Mouse (Mus musculus): ENCODE measurements at regions not wholly inside any gene's neighbourhood (a gene's known extent, or its start where the extent isn't known, plus 50 kb on each side); places are given as distances from the start of the nearest gene placed in this dataset.

DNA sequence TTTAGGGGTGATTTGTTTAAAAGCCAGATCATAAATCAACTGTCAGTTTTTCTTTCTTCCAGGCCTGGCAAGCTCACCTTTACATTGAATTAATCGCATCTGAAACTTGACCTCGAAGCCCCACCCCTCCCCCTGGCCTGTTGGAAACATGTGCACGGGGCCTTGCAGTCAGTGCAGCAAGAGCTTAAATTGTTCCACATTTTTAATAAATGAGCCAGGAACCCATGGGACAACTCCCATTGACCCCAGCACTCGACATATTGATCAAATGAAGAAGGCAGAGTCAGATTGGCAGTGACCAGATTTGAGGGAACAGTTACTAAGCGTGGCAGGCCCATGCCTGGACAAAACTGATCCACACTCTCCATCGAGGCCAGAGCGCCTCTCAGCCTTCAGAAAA lies 77.2 kb upstream of the Tspan2 start:
- Histone ChIP-seq H3K4me1 (ENCODE audit: control insufficient read depth in 2 of 2, insufficient read depth in 2 of 2, low read length in 2 of 2, poor library complexity in 1 of 2) (no peaks in the 10 kb centered on the region), H3K36me3 (ENCODE audit: control insufficient read depth, insufficient read depth, low read length, poor library complexity, severe bottlenecking) (no peaks in the 10 kb centered on the region), H3K27ac (ENCODE audit: insufficient read depth, low read depth, low read length, poor library complexity, severe bottlenecking) (no peak overlapping the region), H3K9ac (ENCODE audit: insufficient read depth, low read depth, low read length, poor library complexity, severe bottlenecking) (no peak overlapping the region), H3K4me3 (ENCODE audit: insufficient read depth in 1 of 2, low read depth in 1 of 2, low read length in 2 of 2, poor library complexity in 1 of 2, severe bottlenecking in 1 of 2) (no peak overlapping the region), H3K9me3 (ENCODE audit: control insufficient read depth, insufficient read depth, low read depth, low read length) (no peaks in the 10 kb centered on the region)
- DNase-seq (ENCODE audit: low read depth, low spot score): no peak
- in situ Hi-C loops (cut with MboI; ENCODE audit: low sequenced_read_pairs in 2 of 2, unreplicated experiment in 2 of 2): no loop called here
- TF ChIP-seq HCFC1 (IDR thresholded peaks at IDR 0.05; ENCODE audit: borderline replicate concordance, insufficient read depth, low read length): no peak

DNA sequence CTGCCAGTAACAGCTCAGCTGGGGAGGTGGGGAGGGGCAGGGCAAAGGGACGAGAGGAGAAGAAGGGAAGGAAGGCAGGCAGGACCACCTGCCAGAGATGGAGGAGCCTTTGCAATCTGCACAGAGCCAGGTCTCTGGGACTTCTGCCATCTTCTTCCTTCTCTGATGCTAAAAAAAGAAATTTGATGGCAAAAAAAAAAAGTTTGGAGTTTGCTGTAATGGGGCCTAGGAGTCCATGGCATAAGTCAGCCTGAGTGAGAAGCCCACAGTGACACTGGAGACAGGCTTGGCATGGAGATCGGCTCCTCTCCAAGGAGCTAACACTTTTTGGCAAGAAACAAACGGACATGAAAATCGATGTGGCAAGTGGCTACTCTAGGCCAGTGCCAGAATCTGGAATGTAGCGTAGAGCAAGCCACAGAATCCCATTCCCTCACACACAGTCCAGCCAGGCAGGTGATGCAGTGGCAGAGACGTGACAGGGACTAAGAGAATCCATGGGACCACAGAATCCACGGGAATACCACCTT lies 76.7 kb upstream of the Tspan2 start:
- no peaks in the 10 kb centered on the region for H3K4me1 ChIP-seq (ENCODE audit: control insufficient read depth in 2 of 2, insufficient read depth in 2 of 2, low read length in 2 of 2, poor library complexity in 1 of 2)
- H3K4me3 ChIP-seq (ENCODE audit: insufficient read depth in 1 of 2, low read depth in 1 of 2, low read length in 2 of 2, poor library complexity in 1 of 2, severe bottlenecking in 1 of 2): no peak overlapping the region
- H3K27ac ChIP-seq (ENCODE audit: insufficient read depth, low read depth, low read length, poor library complexity, severe bottlenecking): no peak overlapping the region
- DNase-seq (ENCODE audit: low read depth, low spot score): no peak
- no peak overlapping the region for H3K9ac ChIP-seq (ENCODE audit: insufficient read depth, low read depth, low read length, poor library complexity, severe bottlenecking)
- no peaks in the 10 kb centered on the region for H3K36me3 ChIP-seq (ENCODE audit: control insufficient read depth, insufficient read depth, low read length, poor library complexity, severe bottlenecking)
- in situ Hi-C loops (cut with MboI; ENCODE audit: low sequenced_read_pairs in 2 of 2, unreplicated experiment in 2 of 2): no loop called here
- no peaks in the 10 kb centered on the region for H3K9me3 ChIP-seq (ENCODE audit: control insufficient read depth, insufficient read depth, low read depth, low read length)
- no peak for TF ChIP-seq MAFK (IDR thresholded peaks at IDR 0.05; ENCODE audit: insufficient read depth, low read depth, low read length)
- no peak for TF ChIP-seq ZNF384 (IDR thresholded peaks at IDR 0.05; ENCODE audit: low read depth, low read length)
- TF ChIP-seq ZC3H11A (IDR thresholded peaks at IDR 0.05; ENCODE audit: borderline replicate concordance, low read depth, low read length): no peak
- no peak for TF ChIP-seq CHD2 (IDR thresholded peaks at IDR 0.05; ENCODE audit: low read depth, low read length)
- no peak for TF ChIP-seq HCFC1 (IDR thresholded peaks at IDR 0.05; ENCODE audit: borderline replicate concordance, insufficient read depth, low read length)

DNA sequence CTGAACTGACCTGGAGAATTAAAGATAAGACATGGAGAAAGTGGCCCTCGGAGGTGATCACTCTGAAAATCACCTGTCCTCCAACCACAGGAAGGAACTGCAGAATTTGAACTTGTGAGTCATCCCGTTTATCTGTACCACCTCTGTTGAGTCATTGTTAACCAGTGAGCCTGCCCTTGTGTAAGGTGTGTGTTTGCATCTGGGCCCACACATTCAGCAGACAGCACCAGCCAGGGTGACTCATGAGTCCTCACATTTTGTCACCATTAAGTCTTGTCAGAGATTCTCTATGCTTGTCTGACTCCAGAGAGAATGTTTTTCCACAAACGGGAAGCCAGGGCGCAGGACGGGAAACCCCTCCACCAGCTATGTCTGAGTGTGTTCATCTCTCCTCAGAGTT lies 75.0 kb upstream of the Tspan2 start:
- Histone ChIP-seq H3K27ac (ENCODE audit: insufficient read depth, low read depth, low read length, poor library complexity, severe bottlenecking) (no peak overlapping the region), H3K9ac (ENCODE audit: insufficient read depth, low read depth, low read length, poor library complexity, severe bottlenecking) (no peak overlapping the region), H3K4me1 (ENCODE audit: control insufficient read depth in 2 of 2, insufficient read depth in 2 of 2, low read length in 2 of 2, poor library complexity in 1 of 2) (no peaks in the 10 kb centered on the region), H3K4me3 (ENCODE audit: insufficient read depth in 1 of 2, low read depth in 1 of 2, low read length in 2 of 2, poor library complexity in 1 of 2, severe bottlenecking in 1 of 2) (no peak overlapping the region), H3K9me3 (ENCODE audit: control insufficient read depth, insufficient read depth, low read depth, low read length) (no peaks in the 10 kb centered on the region), H3K36me3 (ENCODE audit: control insufficient read depth, insufficient read depth, low read length, poor library complexity, severe bottlenecking) (no peaks in the 10 kb centered on the region)
- no peak for DNase-seq (ENCODE audit: low read depth, low spot score)
- in situ Hi-C loops (cut with MboI; ENCODE audit: low sequenced_read_pairs in 2 of 2, unreplicated experiment in 2 of 2): no loop called here
- no peak for TF ChIP-seq MAFK (IDR thresholded peaks at IDR 0.05; ENCODE audit: insufficient read depth, low read depth, low read length)

DNA sequence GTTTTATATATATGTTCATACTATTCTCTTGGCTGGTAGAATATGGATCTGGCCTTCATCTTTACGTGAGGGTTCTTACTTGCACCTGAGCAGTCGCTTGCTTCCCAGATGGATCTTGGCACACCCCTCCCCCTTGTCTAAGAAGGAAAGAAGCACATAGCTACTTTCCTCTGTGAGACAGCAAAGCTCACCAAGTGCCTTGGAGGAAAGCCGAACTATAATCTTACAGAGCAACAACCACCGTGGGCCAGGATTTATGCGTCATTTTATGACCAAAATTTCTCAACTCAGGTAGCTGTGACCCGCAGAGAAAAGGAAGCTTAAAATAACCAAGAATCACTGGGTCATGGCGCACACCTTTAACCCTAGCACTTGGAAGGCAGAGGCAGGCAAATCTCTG lies 73.0 kb upstream of the Tspan2 start:
- no peaks in the 10 kb centered on the region for H3K36me3 ChIP-seq (ENCODE audit: control insufficient read depth, insufficient read depth, low read length, poor library complexity, severe bottlenecking)
- H3K4me1 ChIP-seq (ENCODE audit: control insufficient read depth in 2 of 2, insufficient read depth in 2 of 2, low read length in 2 of 2, poor library complexity in 1 of 2): no peaks in the 10 kb centered on the region
- no peak overlapping the region for H3K27ac ChIP-seq (ENCODE audit: insufficient read depth, low read depth, low read length, poor library complexity, severe bottlenecking)
- in situ Hi-C loops (cut with MboI; ENCODE audit: low sequenced_read_pairs in 2 of 2, unreplicated experiment in 2 of 2): no loop called here
- H3K9me3 ChIP-seq (ENCODE audit: control insufficient read depth, insufficient read depth, low read depth, low read length): no peaks in the 10 kb centered on the region
- no peak overlapping the region for H3K9ac ChIP-seq (ENCODE audit: insufficient read depth, low read depth, low read length, poor library complexity, severe bottlenecking)
- TF ChIP-seq MAFK (IDR thresholded peaks at IDR 0.05; ENCODE audit: insufficient read depth, low read depth, low read length): no peak
- no peak for TF ChIP-seq ZC3H11A (IDR thresholded peaks at IDR 0.05; ENCODE audit: borderline replicate concordance, low read depth, low read length)
- no peak for TF ChIP-seq HCFC1 (IDR thresholded peaks at IDR 0.05; ENCODE audit: borderline replicate concordance, insufficient read depth, low read length)
- no peak for TF ChIP-seq ZNF384 (IDR thresholded peaks at IDR 0.05; ENCODE audit: low read depth, low read length)
- TF ChIP-seq CHD2 (IDR thresholded peaks at IDR 0.05; ENCODE audit: low read depth, low read length): no peak
- no peak overlapping the region for H3K4me3 ChIP-seq (ENCODE audit: insufficient read depth in 1 of 2, low read depth in 1 of 2, low read length in 2 of 2, poor library complexity in 1 of 2, severe bottlenecking in 1 of 2)
- DNase-seq (ENCODE audit: low read depth, low spot score): no peak

DNA sequence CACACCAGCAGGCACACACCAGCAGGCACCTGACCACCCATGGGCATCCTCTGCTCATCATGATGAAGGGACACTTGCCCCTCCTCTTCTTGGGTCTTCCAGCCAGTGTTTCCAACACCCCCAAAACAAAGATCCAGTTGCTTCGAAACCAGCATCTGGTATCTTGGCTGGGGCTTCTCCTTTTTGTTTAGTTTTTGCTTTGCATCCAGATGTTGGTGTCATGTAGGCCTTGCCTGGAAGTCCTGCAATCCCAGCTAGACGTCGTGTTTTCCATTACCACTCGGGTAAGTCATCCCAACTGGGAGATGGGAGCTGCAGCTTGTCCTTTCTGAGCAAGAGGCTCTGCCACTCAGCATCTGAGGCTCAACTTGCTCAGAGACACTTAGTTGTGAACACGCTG lies 70.6 kb upstream of the Tspan2 start:
- no peak overlapping the region for H3K27ac ChIP-seq (ENCODE audit: insufficient read depth, low read depth, low read length, poor library complexity, severe bottlenecking)

More for the DNA sequence above, 70.6 kb upstream of the Tspan2 start:
- Histone ChIP-seq H3K36me3 (ENCODE audit: control insufficient read depth, insufficient read depth, low read length, poor library complexity, severe bottlenecking) (no peaks in the 10 kb centered on the region), H3K9me3 (ENCODE audit: control insufficient read depth, insufficient read depth, low read depth, low read length) (no peaks in the 10 kb centered on the region), H3K4me3 (ENCODE audit: insufficient read depth in 1 of 2, low read depth in 1 of 2, low read length in 2 of 2, poor library complexity in 1 of 2, severe bottlenecking in 1 of 2) (no peak overlapping the region), H3K4me1 (ENCODE audit: control insufficient read depth in 2 of 2, insufficient read depth in 2 of 2, low read length in 2 of 2, poor library complexity in 1 of 2) (no peaks in the 10 kb centered on the region), H3K9ac (ENCODE audit: insufficient read depth, low read depth, low read length, poor library complexity, severe bottlenecking) (no peak overlapping the region)
- in situ Hi-C loops (cut with MboI; ENCODE audit: low sequenced_read_pairs in 2 of 2, unreplicated experiment in 2 of 2): no loop called here
- no peak for TF ChIP-seq HCFC1 (IDR thresholded peaks at IDR 0.05; ENCODE audit: borderline replicate concordance, insufficient read depth, low read length)
- TF ChIP-seq ZNF384 (IDR thresholded peaks at IDR 0.05; ENCODE audit: low read depth, low read length): no peak
- TF ChIP-seq CHD2 (IDR thresholded peaks at IDR 0.05; ENCODE audit: low read depth, low read length): no peak
- no peak for TF ChIP-seq MAFK (IDR thresholded peaks at IDR 0.05; ENCODE audit: insufficient read depth, low read depth, low read length)
- no peak for TF ChIP-seq ZC3H11A (IDR thresholded peaks at IDR 0.05; ENCODE audit: borderline replicate concordance, low read depth, low read length)
- DNase-seq (ENCODE audit: low read depth, low spot score): no peak

All from ES-E14 (cell line).